Mouse (Mus musculus) limb, embryonic 15.5 days (tissue): ENCODE data around the gene Acoxl. TPM values are rescaled to one million over a fixed set of nuclear protein-coding genes. Genes with fewer than 3 reads are reported as not detected.

Experiments
- ATAC-seq: fragments of 200-750 bp; cut with Nextera tagmentation; 2 replicates; pipeline ENCODE4 v1.8.0; 2017; ENCODE audit warnings: low read depth, moderate TSS enrichment; ENCODE audit not compliant: insufficient number of reproducible peaks, low FRiP score, low TSS enrichment
- H3K27ac ChIP-seq: fragments of 300-500 bp; sonication (generic); 2 replicates; pipeline ENCODE4 v1.5.1; 2015; ENCODE audit warnings: moderate library complexity, mild to moderate bottlenecking, inconsistent platforms
- H3K27me3 ChIP-seq: fragments of 300-500 bp; sonication (generic); 2 replicates; pipeline ENCODE4 v1.6.1; 2015; ENCODE audit warnings: inconsistent platforms
- H3K36me3 ChIP-seq: fragments of 300-500 bp; sonication (generic); 2 replicates; pipeline ENCODE4 v1.6.1; 2015; ENCODE audit warnings: inconsistent platforms
- H3K4me1 ChIP-seq: fragments of 300-500 bp; sonication (generic); 2 replicates; pipeline ENCODE4 v1.6.1; 2015; ENCODE audit warnings: inconsistent platforms
- H3K4me2 ChIP-seq: fragments of 300-500 bp; sonication (generic); 2 replicates; pipeline ENCODE4 v1.6.1; 2015; ENCODE audit warnings: mild to moderate bottlenecking, inconsistent platforms
- H3K4me3 ChIP-seq: fragments of 300-500 bp; sonication (generic); 2 replicates; pipeline ENCODE4 v1.5.1; 2015; ENCODE audit warnings: mild to moderate bottlenecking, inconsistent platforms
- H3K9ac ChIP-seq: fragments of 300-500 bp; sonication (generic); 2 replicates; pipeline ENCODE4 v1.6.1; 2015; ENCODE audit warnings: inconsistent platforms
- H3K9me3 ChIP-seq: fragments of 300-500 bp; sonication (generic); 2 replicates; pipeline ENCODE4 v1.6.1; 2016; ENCODE audit warnings: inconsistent platforms
- WGBS: fragments of 180-500 bp; shearing (Covaris S2); methylation state at CpG from one replicate; pipeline ENCODE4 v1.1.7; 2015; 5-methylcytosine and 5-hydroxymethylcytosine counted together
- polyA plus RNA-seq: library from polyadenylated mRNA; unstranded; fragments of >200 nt; fragmentation: Nextera tagmentation; extraction: Ambion mirVana; gene quantifications from 2 replicates; pipeline ENCODE4 v1.2.1, GENCODE M21; 2015

Acoxl gene
- polyA plus RNA-seq, 1 experiment from 2014 or later, result 0.09 TPM

DNA sequence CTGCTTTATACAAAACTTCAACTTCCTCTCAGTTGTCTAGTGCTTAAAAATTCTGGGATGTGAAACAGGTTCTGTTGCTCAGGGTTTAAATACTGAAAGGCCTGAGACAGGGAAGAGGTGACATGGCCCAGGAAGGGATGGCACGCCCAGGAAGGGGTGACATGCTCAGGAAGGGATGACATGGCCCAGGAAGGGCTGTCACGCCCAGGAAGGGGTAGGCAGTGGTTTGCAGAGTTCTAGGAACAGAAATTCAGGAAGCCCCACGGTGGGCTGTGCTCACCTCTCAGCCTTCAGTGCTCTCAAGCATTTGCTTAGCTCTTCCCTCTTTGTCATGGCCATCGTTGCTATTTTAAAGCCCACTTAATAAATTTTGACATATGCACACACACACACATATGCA is 216.2 kb downstream of the Acoxl start:
- no peaks in the 10 kb centered on the region for H3K36me3 ChIP-seq
- no peak overlapping the region for H3K4me3 ChIP-seq
- no peak overlapping the region for H3K27ac ChIP-seq
- WGBS, result 75% methylated on average over 4 of the region's 4 CpGs
- no peaks in the 10 kb centered on the region for H3K27me3 ChIP-seq
- no peaks in the 10 kb centered on the region for H3K4me1 ChIP-seq
- no peak for ATAC-seq
- no peaks in the 10 kb centered on the region for H3K9me3 ChIP-seq
- no peak overlapping the region for H3K4me2 ChIP-seq
- H3K9ac ChIP-seq, result no peak overlapping the region

DNA sequence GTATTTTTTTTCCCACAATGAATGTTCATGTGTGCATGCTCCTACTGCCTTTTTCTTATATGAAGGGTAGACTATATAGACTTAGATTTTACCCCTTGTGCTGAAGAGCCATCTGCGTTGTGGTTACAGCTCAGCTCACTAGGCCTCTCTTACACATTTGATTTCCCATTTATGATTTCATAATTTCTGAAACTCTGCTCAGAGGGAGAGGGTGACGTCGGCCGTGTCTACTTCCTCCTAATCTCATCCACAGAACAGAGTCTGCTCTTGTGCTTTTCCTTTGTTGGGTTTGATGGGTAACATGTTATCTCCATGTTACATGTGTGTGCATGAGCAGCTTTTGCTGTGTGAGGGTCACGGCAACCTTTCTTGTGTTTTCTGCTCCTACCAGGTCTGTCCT is 219.2 kb downstream of the Acoxl start:
- Histone ChIP-seq H3K27me3 (no peaks in the 10 kb centered on the region), H3K36me3 (no peaks in the 10 kb centered on the region), H3K4me2 (no peak overlapping the region), H3K9me3 (no peaks in the 10 kb centered on the region), H3K9ac (no peak overlapping the region), H3K4me3 (no peak overlapping the region), H3K4me1 (no peaks in the 10 kb centered on the region), H3K27ac (no peak overlapping the region)
- WGBS, result 95% methylated on average over 5 of the region's 5 CpGs
- no peak for ATAC-seq

DNA sequence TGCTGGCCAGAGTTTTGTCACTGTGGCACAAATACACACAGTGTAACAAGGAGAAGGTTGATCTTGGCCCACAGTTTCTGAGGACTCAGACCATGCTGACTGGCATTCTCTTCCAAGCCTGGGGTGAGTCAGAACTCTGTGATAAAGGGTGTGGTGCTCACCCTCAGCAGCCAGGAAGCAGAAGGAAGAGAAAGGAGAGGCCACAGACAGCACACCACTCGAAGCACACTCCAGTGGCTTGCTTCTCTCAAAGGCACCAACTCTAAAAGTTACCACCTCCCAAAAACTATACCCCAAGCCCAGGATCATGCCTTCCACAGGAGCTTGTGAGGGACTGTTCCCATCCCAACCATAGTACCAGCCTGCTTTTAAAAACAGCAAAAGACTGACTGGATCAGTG is 220.0 kb downstream of the Acoxl start:
- 50% methylated on average over 1 of the region's 1 CpGs for WGBS
- Histone ChIP-seq H3K9ac (no peak overlapping the region), H3K4me3 (no peak overlapping the region), H3K27me3 (no peaks in the 10 kb centered on the region), H3K27ac (no peak overlapping the region), H3K36me3 (no peaks in the 10 kb centered on the region), H3K4me1 (no peaks in the 10 kb centered on the region), H3K4me2 (no peak overlapping the region), H3K9me3 (no peaks in the 10 kb centered on the region)
- ATAC-seq, result no peak

DNA sequence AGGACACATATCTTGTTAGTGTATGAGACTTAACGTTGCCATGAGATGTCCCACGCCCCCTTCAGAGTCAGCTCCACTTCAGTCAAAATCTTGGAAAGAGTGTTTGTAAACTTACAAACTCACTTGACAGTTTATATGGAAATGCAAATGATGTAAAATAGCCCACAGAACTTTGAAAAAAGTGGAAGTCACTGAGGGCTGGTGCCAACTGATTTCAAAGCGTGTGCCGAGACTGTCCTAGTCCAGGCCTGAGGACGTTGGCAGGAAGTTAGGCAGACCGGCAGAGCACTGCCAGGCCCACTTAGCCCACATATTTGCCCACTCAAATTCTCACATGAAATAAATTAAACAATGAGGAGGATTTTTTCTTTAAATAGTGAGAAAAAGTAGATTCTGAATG is 221.5 kb downstream of the Acoxl start:
- H3K27ac ChIP-seq, result no peak overlapping the region
- H3K9ac ChIP-seq, result no peak overlapping the region
- ATAC-seq, result no peak
- H3K9me3 ChIP-seq, result no peaks in the 10 kb centered on the region
- no peak overlapping the region for H3K4me2 ChIP-seq
- H3K36me3 ChIP-seq, result no peaks in the 10 kb centered on the region
- no peaks in the 10 kb centered on the region for H3K27me3 ChIP-seq
- no peak overlapping the region for H3K4me3 ChIP-seq
- WGBS, result 68% methylated on average over 6 of the region's 6 CpGs
- H3K4me1 ChIP-seq, result 0 out of 2 replicates have a peak, but pooled peaks cover 4% of the 10 kb centered on the region

DNA sequence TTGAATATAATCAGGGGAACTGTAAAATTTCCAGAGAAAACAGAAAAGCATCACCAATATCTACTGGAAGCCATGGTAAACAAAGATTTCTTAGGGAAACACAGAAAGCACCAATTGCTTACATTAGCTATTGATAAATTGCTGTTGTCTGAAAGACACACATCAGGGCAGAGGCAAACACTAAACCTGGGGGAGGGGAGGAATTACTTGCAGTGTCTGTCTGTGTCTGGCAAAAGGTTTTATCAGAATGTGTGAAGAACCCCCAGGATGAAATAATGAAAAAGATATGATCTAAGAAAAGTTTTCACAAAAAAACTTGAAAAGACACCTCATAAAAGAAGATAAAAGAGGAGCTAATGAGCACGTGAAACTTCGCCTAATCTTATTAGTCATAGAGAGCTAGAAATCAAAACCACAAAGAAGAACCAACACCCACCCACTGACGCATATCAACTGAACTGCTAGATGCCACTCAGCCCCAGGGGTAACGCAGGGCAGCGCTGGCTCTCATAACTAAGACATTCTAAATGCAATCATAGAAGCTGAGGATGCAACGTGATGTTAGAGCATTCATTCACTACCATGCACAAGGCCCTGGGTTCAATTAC is 222.1 kb downstream of the Acoxl start:
- WGBS, result 38% methylated on average over 6 of the region's 6 CpGs
- no peak overlapping the region for H3K27ac ChIP-seq
- no peak for ATAC-seq

DNA sequence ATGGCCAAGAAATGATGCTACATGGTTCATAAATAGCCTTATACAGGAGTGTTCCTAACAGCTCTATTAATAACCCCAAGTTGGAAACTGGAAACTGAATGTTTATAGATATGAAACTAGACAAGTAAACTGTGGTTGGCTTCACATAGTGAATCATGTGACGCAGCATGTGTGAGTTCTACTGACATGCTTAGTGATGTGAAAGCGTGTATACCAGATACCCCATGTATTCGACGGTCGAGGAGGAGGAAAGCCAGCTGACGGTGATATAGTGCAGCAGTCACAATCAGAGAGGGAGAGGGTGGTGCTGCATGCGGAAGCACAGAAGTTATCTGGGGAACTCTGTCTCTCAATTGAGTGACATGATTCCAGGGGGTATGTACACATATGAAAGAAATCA is 222.8 kb downstream of the Acoxl start:
- H3K4me1 ChIP-seq, result 0 out of 2 replicates have a peak, but pooled peaks cover 5% of the 10 kb centered on the region
- no peaks in the 10 kb centered on the region for H3K9me3 ChIP-seq
- ATAC-seq, result no peak
- H3K27me3 ChIP-seq, result no peaks in the 10 kb centered on the region
- H3K27ac ChIP-seq, result no peak overlapping the region
- H3K36me3 ChIP-seq, result no peaks in the 10 kb centered on the region
- H3K9ac ChIP-seq, result no peak overlapping the region
- WGBS, result 86% methylated on average over 7 of the region's 7 CpGs
- H3K4me2 ChIP-seq, result no peak overlapping the region
- no peak overlapping the region for H3K4me3 ChIP-seq

More for the DNA sequence above, 222.1 kb downstream of the Acoxl start:
- 0 out of 2 replicates have a peak, but pooled peaks cover 4% of the 10 kb centered on the region for H3K4me1 ChIP-seq
- no peak overlapping the region for H3K9ac ChIP-seq
- no peaks in the 10 kb centered on the region for H3K27me3 ChIP-seq
- no peaks in the 10 kb centered on the region for H3K36me3 ChIP-seq
- H3K4me3 ChIP-seq, result no peak overlapping the region
- no peaks in the 10 kb centered on the region for H3K9me3 ChIP-seq
- H3K4me2 ChIP-seq, result no peak overlapping the region

DNA sequence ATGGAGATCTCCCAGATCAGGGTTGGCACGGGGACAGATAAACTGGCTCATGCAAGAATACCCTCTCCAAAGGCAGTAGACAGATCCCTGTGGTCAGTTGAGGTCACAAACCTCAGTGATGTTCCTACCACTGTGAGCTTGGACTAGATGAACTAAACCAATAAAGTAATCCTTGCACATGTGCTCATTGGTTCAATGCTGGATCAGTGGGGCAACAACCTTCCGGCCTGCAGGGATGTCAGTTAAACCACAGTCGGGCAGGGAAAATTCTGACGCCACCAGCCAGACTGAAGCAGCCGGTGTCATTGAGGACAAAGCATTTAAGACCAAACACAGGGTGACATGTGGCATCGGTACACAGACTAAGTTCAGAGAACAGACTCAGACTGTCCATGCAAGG is 224.1 kb downstream of the Acoxl start:
- no peaks in the 10 kb centered on the region for H3K9me3 ChIP-seq
- H3K4me1 ChIP-seq, result peaks cover 14% of the 10 kb centered on the region; the same call in 1 of the 2 replicates
- H3K27ac ChIP-seq, result no peak overlapping the region
- H3K27me3 ChIP-seq, result no peaks in the 10 kb centered on the region
- ATAC-seq, result no peak
- no peak overlapping the region for H3K4me2 ChIP-seq
- H3K9ac ChIP-seq, result no peak overlapping the region
- no peaks in the 10 kb centered on the region for H3K36me3 ChIP-seq
- 92% methylated on average over 6 of the region's 6 CpGs for WGBS
- H3K4me3 ChIP-seq, result no peak overlapping the region

DNA sequence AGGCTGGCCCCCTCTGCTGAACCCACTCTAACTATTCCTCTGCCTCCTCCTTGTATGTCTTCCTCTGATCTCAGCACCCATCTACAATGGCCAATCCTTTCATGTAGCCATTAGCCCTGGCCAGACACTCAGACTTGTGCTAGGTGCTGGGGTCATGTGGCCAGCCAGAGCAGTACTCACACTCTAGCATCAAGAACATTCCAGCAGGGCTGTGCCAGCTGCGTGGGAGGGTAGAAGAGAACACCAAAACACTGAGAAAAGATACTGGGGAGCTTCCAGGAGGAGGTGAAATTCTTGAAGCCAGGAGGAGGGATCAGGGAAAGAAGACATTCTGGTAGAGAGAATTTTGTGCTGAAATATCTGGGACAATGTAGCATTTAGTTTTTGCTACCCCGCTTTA is 226.3 kb downstream of the Acoxl start:
- no peaks in the 10 kb centered on the region for H3K36me3 ChIP-seq
- no peak overlapping the region for H3K4me2 ChIP-seq
- no peak overlapping the region for H3K27ac ChIP-seq
- H3K27me3 ChIP-seq, result no peaks in the 10 kb centered on the region
- H3K4me1 ChIP-seq, result peaks cover 14% of the 10 kb centered on the region; the same call in 1 of the 2 replicates
- WGBS, result 74% methylated on average over 2 of the region's 2 CpGs
- no peak for ATAC-seq
- no peak overlapping the region for H3K4me3 ChIP-seq
- no peak overlapping the region for H3K9ac ChIP-seq
- H3K9me3 ChIP-seq, result no peaks in the 10 kb centered on the region

DNA sequence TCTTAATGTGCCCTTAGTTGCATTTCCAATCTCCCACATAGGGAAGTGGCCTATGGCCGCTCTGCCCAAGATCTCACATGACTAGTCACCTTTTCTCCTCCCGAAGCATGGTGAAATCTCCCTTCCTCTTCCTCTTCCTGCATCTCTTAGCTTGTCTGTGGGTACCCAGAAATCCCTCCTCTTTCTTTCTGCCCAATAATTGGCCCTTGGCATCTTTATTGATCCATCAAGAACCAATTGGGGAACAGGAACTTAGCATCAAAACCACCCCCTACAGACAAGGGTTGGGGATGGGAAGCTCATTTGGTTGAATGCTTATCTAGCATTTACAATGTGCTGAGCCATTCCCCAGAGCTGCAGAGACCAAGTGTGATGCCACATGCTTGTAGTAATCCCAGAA is 226.9 kb downstream of the Acoxl start:
- H3K27me3 ChIP-seq, result no peaks in the 10 kb centered on the region
- no peaks in the 10 kb centered on the region for H3K9me3 ChIP-seq
- H3K4me1 ChIP-seq, result peaks cover 14% of the 10 kb centered on the region; the same call in 1 of the 2 replicates
- H3K4me2 ChIP-seq, result no peak overlapping the region
- no peaks in the 10 kb centered on the region for H3K36me3 ChIP-seq
- H3K4me3 ChIP-seq, result no peak overlapping the region
- H3K9ac ChIP-seq, result no peak overlapping the region
- no peak overlapping the region for H3K27ac ChIP-seq
- no peak for ATAC-seq
- 89% methylated on average over 2 of the region's 2 CpGs for WGBS

DNA sequence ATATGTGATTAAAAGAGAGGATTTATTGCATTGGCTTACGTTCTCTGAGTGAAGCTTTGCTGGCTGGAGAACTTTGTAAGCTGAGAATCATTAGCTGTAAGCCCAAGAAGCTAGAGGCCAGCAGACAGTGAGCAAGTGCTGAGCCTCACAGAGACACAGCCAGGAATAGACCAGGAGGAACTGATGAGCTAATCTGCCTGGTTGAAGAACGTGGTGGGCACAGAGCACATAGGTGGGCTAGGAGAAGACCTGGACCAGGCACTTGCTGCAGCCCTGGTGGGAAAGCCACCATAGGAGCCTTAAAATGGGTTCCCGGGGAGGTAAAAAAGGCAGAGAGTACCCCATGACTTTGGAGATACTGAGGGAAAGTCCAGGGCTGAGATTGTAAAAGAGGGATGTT is 228.5 kb downstream of the Acoxl start:
- WGBS, result 57% methylated on average over 3 of the region's 3 CpGs
- no peaks in the 10 kb centered on the region for H3K9me3 ChIP-seq
- no peaks in the 10 kb centered on the region for H3K36me3 ChIP-seq
- H3K4me1 ChIP-seq, result peaks cover 14% of the 10 kb centered on the region; the same call in 1 of the 2 replicates
- no peak for ATAC-seq
- no peak overlapping the region for H3K27ac ChIP-seq
- H3K4me3 ChIP-seq, result no peak overlapping the region
- no peak overlapping the region for H3K9ac ChIP-seq
- H3K27me3 ChIP-seq, result no peaks in the 10 kb centered on the region
- no peak overlapping the region for H3K4me2 ChIP-seq

DNA sequence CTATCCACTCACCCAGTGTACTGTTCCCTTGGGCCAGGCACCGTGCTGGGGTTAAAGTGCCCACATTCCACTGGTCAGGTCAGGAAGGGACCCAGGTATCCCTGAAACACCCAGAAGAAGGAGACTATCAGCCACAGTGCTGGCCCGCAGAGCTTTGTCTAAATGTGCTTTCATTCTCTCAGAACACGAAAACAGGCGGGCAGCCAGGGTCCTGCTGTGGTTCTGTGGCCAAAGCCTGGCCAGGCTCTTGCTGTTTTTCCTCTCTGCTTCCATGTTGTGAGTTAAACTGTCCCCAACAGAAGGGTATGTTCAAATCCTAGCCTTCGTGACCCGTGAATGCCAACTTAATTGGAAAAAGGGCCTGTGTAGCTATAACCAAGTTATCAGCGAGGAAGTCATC is 228.9 kb downstream of the Acoxl start:
- WGBS, result 81% methylated on average over 7 of the region's 7 CpGs
- Histone ChIP-seq H3K9me3 (no peaks in the 10 kb centered on the region), H3K27me3 (no peaks in the 10 kb centered on the region), H3K4me2 (no peak overlapping the region), H3K4me1 (peaks cover 14% of the 10 kb centered on the region; the same call in 1 of the 2 replicates), H3K36me3 (no peaks in the 10 kb centered on the region), H3K4me3 (no peak overlapping the region), H3K27ac (no peak overlapping the region), H3K9ac (no peak overlapping the region)
- no peak for ATAC-seq

DNA sequence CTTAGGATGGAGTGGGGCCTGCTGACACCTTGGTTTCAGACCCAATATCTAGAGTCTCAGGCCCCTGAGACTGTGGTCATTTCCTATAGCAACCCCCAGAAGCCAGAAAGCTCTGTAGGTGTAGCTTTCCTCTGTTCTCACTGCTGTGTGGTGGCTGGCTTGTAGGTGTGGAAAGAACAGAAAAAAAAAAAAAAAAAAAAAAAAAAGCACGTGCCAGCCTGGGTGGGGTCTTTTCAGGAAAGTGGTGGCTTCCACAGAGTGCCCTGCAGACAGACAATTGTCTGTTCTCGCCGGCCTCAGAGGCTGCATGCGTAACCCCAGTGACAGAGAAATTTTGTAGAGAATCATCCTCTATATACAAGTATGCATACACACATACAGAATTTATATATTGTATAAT is 229.5 kb downstream of the Acoxl start:
- H3K9ac ChIP-seq, result no peak overlapping the region
- no peak for ATAC-seq
- 74% methylated on average over 4 of the region's 4 CpGs for WGBS

DNA sequence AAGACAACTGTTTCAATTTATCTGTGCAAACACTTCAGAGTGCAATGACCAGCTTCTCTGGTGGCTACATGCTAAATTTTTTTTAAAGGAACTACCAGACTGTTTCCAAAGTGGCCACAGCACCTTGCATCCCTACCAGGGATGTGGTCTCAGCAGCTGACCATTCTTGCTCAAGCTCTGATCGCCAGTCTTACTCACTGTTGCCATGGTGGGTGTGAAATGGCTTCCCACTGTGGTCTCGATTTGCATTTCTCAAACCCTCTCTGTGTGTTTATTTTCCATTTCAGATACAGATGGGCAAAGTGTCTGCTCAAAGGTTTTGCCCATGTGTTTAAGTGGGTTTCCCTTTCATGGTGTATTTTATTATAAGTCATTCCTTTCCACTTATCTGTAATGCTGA is 230.3 kb downstream of the Acoxl start:
- H3K4me2 ChIP-seq, result no peak overlapping the region
- no peaks in the 10 kb centered on the region for H3K9me3 ChIP-seq
- H3K9ac ChIP-seq, result no peak overlapping the region
- no peaks in the 10 kb centered on the region for H3K27me3 ChIP-seq
- no peak for ATAC-seq
- 67% methylated on average over 2 of the region's 2 CpGs for whole genome bisulfite sequencing
- no peak overlapping the region for H3K4me3 ChIP-seq
- no peak overlapping the region for H3K27ac ChIP-seq
- peaks cover 14% of the 10 kb centered on the region; the same call in 1 of the 2 replicates for H3K4me1 ChIP-seq
- no peaks in the 10 kb centered on the region for H3K36me3 ChIP-seq

More for the DNA sequence above, 229.5 kb downstream of the Acoxl start:
- Histone ChIP-seq H3K4me2 (no peak overlapping the region), H3K9me3 (no peaks in the 10 kb centered on the region), H3K27me3 (no peaks in the 10 kb centered on the region), H3K4me3 (no peak overlapping the region), H3K27ac (no peak overlapping the region), H3K4me1 (peaks cover 14% of the 10 kb centered on the region; the same call in 1 of the 2 replicates), H3K36me3 (no peaks in the 10 kb centered on the region)
